Mouse (Mus musculus): ENCODE data around the gene Chn1. TPM values are rescaled to one million over a fixed set of nuclear protein-coding genes. Genes with fewer than 3 reads are reported as not detected.

The Chn1 gene
- polyA plus RNA-seq, 1 experiment from 2014 or later: 129 TPM

- no peak overlapping the region for H3K4me3 ChIP-seq (replicated peaks; ENCODE audit: low read depth, low read length)
- no peak overlapping the region for H3K4me2 ChIP-seq (ENCODE audit: low read length)
- H3K9ac ChIP-seq (replicated peaks; ENCODE audit: low read length): no peak overlapping the region
- no peaks in the 10 kb centered on the region for H3K27me3 ChIP-seq (ENCODE audit: control insufficient read depth, insufficient read depth, low read length)
- H3K36me3 ChIP-seq (ENCODE audit: control insufficient read depth, insufficient read depth, low read length): no peaks in the 10 kb centered on the region
- WGBS: 65% methylated on average over 3 of the region's 3 CpGs
- H3K9me3 ChIP-seq (ENCODE audit: control insufficient read depth, low read length): no peaks in the 10 kb centered on the region
- ATAC-seq (ENCODE audit: low FRiP score, low TSS enrichment): no peak
- peaks cover 10% of the 10 kb centered on the region for H3K4me1 ChIP-seq (ENCODE audit: control insufficient read depth, insufficient read depth, low read length)
- DNase-seq: peak; percentile 18
- H3K27ac ChIP-seq (replicated peaks; ENCODE audit: low read depth, low read length): 0 out of 2 replicates have a peak overlapping the region, but pooled peaks have one; percentile 5
These were observed 50.2 kb downstream of the Chn1 start for GRCm38 (mm10) chr2:73724934-73725333.

GRCm38 (mm10) chr2:73721821-73722220 is 53.3 kb downstream of the Chn1 start:
- WGBS: 46% methylated on average over 4 of the region's 4 CpGs
- Histone ChIP-seq H3K4me1 (ENCODE audit: control insufficient read depth, insufficient read depth, low read length) (peaks cover 10% of the 10 kb centered on the region), H3K9ac (replicated peaks; ENCODE audit: low read length) (no peak overlapping the region), H3K36me3 (ENCODE audit: control insufficient read depth, insufficient read depth, low read length) (no peaks in the 10 kb centered on the region), H3K27ac (replicated peaks; ENCODE audit: low read depth, low read length) (no peak overlapping the region), H3K27me3 (ENCODE audit: control insufficient read depth, insufficient read depth, low read length) (no peaks in the 10 kb centered on the region), H3K4me3 (replicated peaks; ENCODE audit: low read depth, low read length) (no peak overlapping the region), H3K4me2 (ENCODE audit: low read length) (no peak overlapping the region), H3K9me3 (ENCODE audit: control insufficient read depth, low read length) (no peaks in the 10 kb centered on the region)
- peak; percentile 16 for DNase-seq
- ATAC-seq (ENCODE audit: low FRiP score, low TSS enrichment): no peak

- Histone ChIP-seq H3K36me3 (ENCODE audit: control insufficient read depth, insufficient read depth, low read length) (no peaks in the 10 kb centered on the region; the same call in 1 of the 2 replicates), H3K4me1 (ENCODE audit: control insufficient read depth, insufficient read depth, low read length) (no peaks in the 10 kb centered on the region), H3K4me2 (ENCODE audit: low read length) (no peak overlapping the region), H3K27me3 (ENCODE audit: control insufficient read depth, insufficient read depth, low read length) (no peaks in the 10 kb centered on the region), H3K27ac (replicated peaks; ENCODE audit: low read depth, low read length) (no peak overlapping the region), H3K9me3 (ENCODE audit: control insufficient read depth, low read length) (no peaks in the 10 kb centered on the region), H3K4me3 (replicated peaks; ENCODE audit: low read depth, low read length) (no peak overlapping the region), H3K9ac (replicated peaks; ENCODE audit: low read length) (no peak overlapping the region)
- DNase-seq (no peak), ATAC-seq (ENCODE audit: low FRiP score, low TSS enrichment) (no peak)
These were observed 62.7 kb downstream of the Chn1 start for GRCm38 (mm10) chr2:73712481-73712880.

- DNase-seq (no peak), ATAC-seq (ENCODE audit: low FRiP score, low TSS enrichment) (no peak)
- 56% methylated on average over 4 of the region's 4 CpGs for WGBS
- Histone ChIP-seq H3K4me1 (ENCODE audit: control insufficient read depth, insufficient read depth, low read length) (no peaks in the 10 kb centered on the region), H3K4me3 (replicated peaks; ENCODE audit: low read depth, low read length) (no peak overlapping the region), H3K27me3 (ENCODE audit: control insufficient read depth, insufficient read depth, low read length) (no peaks in the 10 kb centered on the region), H3K4me2 (ENCODE audit: low read length) (no peak overlapping the region), H3K9ac (replicated peaks; ENCODE audit: low read length) (no peak overlapping the region), H3K9me3 (ENCODE audit: control insufficient read depth, low read length) (no peaks in the 10 kb centered on the region), H3K27ac (replicated peaks; ENCODE audit: low read depth, low read length) (no peak overlapping the region), H3K36me3 (ENCODE audit: control insufficient read depth, insufficient read depth, low read length) (0 out of 2 replicates have a peak, but pooled peaks cover 3% of the 10 kb centered on the region)
These were observed 82.1 kb downstream of the Chn1 start for GRCm38 (mm10) chr2:73693045-73693444.

- Histone ChIP-seq H3K27me3 (ENCODE audit: control insufficient read depth, insufficient read depth, low read length) (no peaks in the 10 kb centered on the region), H3K36me3 (ENCODE audit: control insufficient read depth, insufficient read depth, low read length) (0 out of 2 replicates have a peak, but pooled peaks cover 3% of the 10 kb centered on the region), H3K9ac (replicated peaks; ENCODE audit: low read length) (no peak overlapping the region), H3K9me3 (ENCODE audit: control insufficient read depth, low read length) (no peaks in the 10 kb centered on the region), H3K4me1 (ENCODE audit: control insufficient read depth, insufficient read depth, low read length) (no peaks in the 10 kb centered on the region), H3K4me3 (replicated peaks; ENCODE audit: low read depth, low read length) (no peak overlapping the region), H3K4me2 (ENCODE audit: low read length) (no peak overlapping the region), H3K27ac (replicated peaks; ENCODE audit: low read depth, low read length) (no peak overlapping the region)
- DNase-seq (no peak), ATAC-seq (ENCODE audit: low FRiP score, low TSS enrichment) (no peak)
- WGBS: 81% methylated on average over 6 of the region's 6 CpGs
These were observed 84.2 kb downstream of the Chn1 start for GRCm38 (mm10) chr2:73690783-73691604.

- Histone ChIP-seq H3K4me1 (ENCODE audit: control insufficient read depth, insufficient read depth, low read length) (no peaks in the 10 kb centered on the region), H3K27me3 (ENCODE audit: control insufficient read depth, insufficient read depth, low read length) (no peaks in the 10 kb centered on the region), H3K9ac (replicated peaks; ENCODE audit: low read length) (no peak overlapping the region), H3K36me3 (ENCODE audit: control insufficient read depth, insufficient read depth, low read length) (no peaks in the 10 kb centered on the region), H3K9me3 (ENCODE audit: control insufficient read depth, low read length) (no peaks in the 10 kb centered on the region), H3K4me2 (ENCODE audit: low read length) (no peak overlapping the region), H3K27ac (replicated peaks; ENCODE audit: low read depth, low read length) (no peak overlapping the region), H3K4me3 (replicated peaks; ENCODE audit: low read depth, low read length) (no peak overlapping the region)
- ATAC-seq (ENCODE audit: low FRiP score, low TSS enrichment): no peak
- 62% methylated on average over 1 of the region's 1 CpGs for WGBS
- DNase-seq: no peak
These were observed 92.6 kb downstream of the Chn1 start for GRCm38 (mm10) chr2:73682500-73682899.

- H3K36me3 ChIP-seq (ENCODE audit: control insufficient read depth, insufficient read depth, low read length): no peaks in the 10 kb centered on the region
- H3K27me3 ChIP-seq (ENCODE audit: control insufficient read depth, insufficient read depth, low read length): no peaks in the 10 kb centered on the region
- no peak overlapping the region for H3K27ac ChIP-seq (replicated peaks; ENCODE audit: low read depth, low read length)
- ATAC-seq (ENCODE audit: low FRiP score, low TSS enrichment) (no peak), DNase-seq (no peak)
- H3K4me3 ChIP-seq (replicated peaks; ENCODE audit: low read depth, low read length): no peak overlapping the region
- H3K9me3 ChIP-seq (ENCODE audit: control insufficient read depth, low read length): no peaks in the 10 kb centered on the region
- H3K9ac ChIP-seq (replicated peaks; ENCODE audit: low read length): no peak overlapping the region
- 89% methylated on average over 1 of the region's 1 CpGs for WGBS
- no peaks in the 10 kb centered on the region for H3K4me1 ChIP-seq (ENCODE audit: control insufficient read depth, insufficient read depth, low read length)
- no peak overlapping the region for H3K4me2 ChIP-seq (ENCODE audit: low read length)
These were observed 94.6 kb downstream of the Chn1 start for GRCm38 (mm10) chr2:73680425-73681027.

- no peak overlapping the region for H3K4me2 ChIP-seq (ENCODE audit: low read length)
- WGBS: 78% methylated on average over 4 of the region's 4 CpGs
These were observed 106.5 kb downstream of the Chn1 start for GRCm38 (mm10) chr2:73668608-73669007.

More at GRCm38 (mm10) chr2:73668608-73669007, 106.5 kb downstream of the Chn1 start:
- no peaks in the 10 kb centered on the region for H3K4me1 ChIP-seq (ENCODE audit: control insufficient read depth, insufficient read depth, low read length)
- H3K27me3 ChIP-seq (ENCODE audit: control insufficient read depth, insufficient read depth, low read length): no peaks in the 10 kb centered on the region
- no peak overlapping the region for H3K27ac ChIP-seq (replicated peaks; ENCODE audit: low read depth, low read length)
- H3K4me3 ChIP-seq (replicated peaks; ENCODE audit: low read depth, low read length): no peak overlapping the region
- no peak for DNase-seq
- no peak overlapping the region for H3K9ac ChIP-seq (replicated peaks; ENCODE audit: low read length)
- H3K36me3 ChIP-seq (ENCODE audit: control insufficient read depth, insufficient read depth, low read length): no peaks in the 10 kb centered on the region
- no peaks in the 10 kb centered on the region for H3K9me3 ChIP-seq (ENCODE audit: control insufficient read depth, low read length)
- ATAC-seq (ENCODE audit: low FRiP score, low TSS enrichment): no peak

Measured in midbrain, embryonic 14.5 days (tissue).